Comparison of ENCODE assay signal across 8 mouse cellular contexts in the genomic region with DNA sequence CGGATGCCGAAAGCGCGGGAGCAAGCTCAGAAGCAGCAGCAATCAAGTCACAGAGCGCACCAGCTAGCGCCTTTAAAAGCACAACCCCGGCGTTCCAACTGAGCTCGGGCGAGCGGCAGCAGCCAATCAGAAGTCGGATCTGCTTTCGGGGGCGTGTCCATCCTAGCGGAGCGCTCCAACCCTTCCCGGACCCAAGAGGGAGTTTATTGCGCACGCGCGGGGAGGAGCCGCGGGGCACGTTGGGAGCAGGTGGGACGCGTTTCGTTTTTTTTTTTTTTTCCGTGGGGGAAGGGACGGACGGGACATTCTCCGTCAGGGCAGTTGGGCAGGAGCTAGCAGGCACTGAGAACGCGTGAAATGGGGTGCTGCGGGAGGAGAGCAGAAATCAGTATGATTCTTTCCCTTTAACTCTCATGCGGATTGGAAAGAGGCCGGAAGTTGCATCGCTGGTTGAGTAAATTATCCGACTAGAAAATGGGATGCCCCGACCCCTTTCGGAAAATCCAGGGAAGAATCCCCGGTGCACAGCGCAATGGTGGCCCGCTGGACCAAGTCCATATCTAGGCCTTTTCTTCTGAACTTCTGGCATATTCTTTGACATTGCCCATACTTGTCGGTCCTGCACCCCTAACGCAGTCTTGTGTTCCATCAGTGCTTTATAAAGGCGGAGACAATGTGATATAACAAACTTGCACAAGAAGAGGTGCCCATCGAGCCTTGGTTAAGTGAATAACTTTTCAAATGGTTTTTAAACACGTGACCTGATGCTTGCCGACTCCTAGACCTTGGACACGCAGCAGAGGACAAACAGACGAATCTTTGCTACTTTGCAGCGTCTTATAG. TPM values are rescaled to one million over a fixed set of nuclear protein-coding genes. Genes with fewer than 3 reads are reported as not detected.
DNase-seq lines count a peak whose midpoint lies in the region; ATAC-seq lines count a peak whose summit lies in the region.

A gene (minus strand): TSS at position 110 of the 843 bp plus-strand sequence.
A gene (plus strand): TSS at position 219 of the 843 bp plus-strand sequence.

- peak within 1 kb of the TSS; percentile 63 for H3K9ac ChIP-seq in intestine, embryonic 14.5 days (ENCODE audit: low read length)

- peaks cover 4% of the 10 kb centered on the region; the same call in 1 of the 2 replicates for H3K4me1 ChIP-seq in intestine, embryonic 14.5 days (replicated peaks; ENCODE audit: control insufficient read depth, insufficient read depth, low read length)

- no peaks in the 10 kb centered on the region for H3K9me3 ChIP-seq in intestine, embryonic 14.5 days (ENCODE audit: control insufficient read depth, low read length)

- H3K4me3 ChIP-seq in intestine, embryonic 14.5 days (ENCODE audit: low read depth, low read length) = peak within 1 kb of the TSS; percentile 50

- peak; percentile 94 for ATAC-seq in intestine, embryonic 14.5 days (replicated peaks; ENCODE audit: low FRiP score, low TSS enrichment, low read depth)

- intact Hi-C loops in gastrocnemius, postnatal 14 days (cut with DNase I; ENCODE audit: low total_unique reads) = no loop called here
- intact Hi-C loops in left cerebral cortex, postnatal 14 days (cut with DNase I) = no loop called here

- H3K4me2 ChIP-seq in intestine, embryonic 14.5 days (ENCODE audit: low read length) = peak within 1 kb of the TSS; percentile 80

- 1% methylated on average over 52 of the region's 52 CpGs for WGBS in intestine, embryonic 14.5 days

- H3K27ac ChIP-seq in intestine, embryonic 14.5 days (ENCODE audit: low read depth) = peak within 1 kb of the TSS; percentile 94

- peak; percentile 99 for DNase-seq in adipocyte (ENCODE audit: low spot score)
- peak; percentile 98 for DNase-seq in embryo, embryonic 10 days (ENCODE audit: low spot score)
- DNase-seq in gastrocnemius, postnatal 14 days = peak; percentile 99
- DNase-seq in intestine, embryonic 14.5 days (ENCODE audit: low spot score) = peak; percentile 95
- peak; percentile 98 for DNase-seq in left cerebral cortex, postnatal 14 days (ENCODE audit: low spot score in 2 of 2)
- DNase-seq in mesoderm, embryonic 11.5 days (ENCODE audit: low read depth, low spot score) = peak; percentile 98
- peak; percentile 96 to 97 for DNase-seq in right cerebral cortex, postnatal 36 days (ENCODE audit: low spot score in 2 of 2)
- peak; percentile 98 for DNase-seq in yolk sac, embryonic 10.5 days (ENCODE audit: low spot score)

- no peaks in the 10 kb centered on the region for H3K27me3 ChIP-seq in intestine, embryonic 14.5 days (replicated peaks; ENCODE audit: control insufficient read depth, insufficient read depth, low read length)

- peaks cover 14% of the 10 kb centered on the region for H3K36me3 ChIP-seq in intestine, embryonic 14.5 days (ENCODE audit: control insufficient read depth, insufficient read depth, low read length)

RNA-seq across cellular contexts. Expression of the first gene that starts in this region (rescaled TPM):
- total RNA-seq in gastrocnemius, postnatal 14 days (2021) = 100 to 1,000 TPM; 195 to 222 TPM
- 752 and 816 TPM in 2 replicates for polyA plus RNA-seq in intestine, embryonic 14.5 days (2014; fragmentation: Nextera tagmentation; extraction: Ambion mirVana)
- 100 to 1,000 TPM; 281 to 285 TPM for total RNA-seq in left cerebral cortex, postnatal 14 days (2021)

RNA-seq across cellular contexts. Expression of the second gene that starts in this region (rescaled TPM):
- total RNA-seq in gastrocnemius, postnatal 14 days (2021) = 1 to 10 TPM; 4.1 to 5.4 TPM
- polyA plus RNA-seq in intestine, embryonic 14.5 days (2014; fragmentation: Nextera tagmentation; extraction: Ambion mirVana) = 17.3 and 21.3 TPM in 2 replicates
- 1 to 10 TPM; 4.8 to 8.8 TPM for total RNA-seq in left cerebral cortex, postnatal 14 days (2021)

Comparison
In these comparisons a context has a peak if more than half of its experiments do, and no peak if none do; other contexts are left out.
1. Peak in every context shown above with its lines: DNase-seq, ATAC-seq, H3K4me3 ChIP-seq and H3K27ac ChIP-seq.